Mouse (Mus musculus) C2C12 (cell line): Measurements from ENCODE around the gene Zyx.

Experiments used
- CEBPB ChIP-seq: IDR thresholded peaks from one replicate; pipeline ENCODE4 v1.6.1; 2011; ENCODE audit warnings: low read depth, mild to moderate bottlenecking, control low read depth, moderate library complexity
- CTCF ChIP-seq: IDR thresholded peaks from one replicate; pipeline ENCODE4 v1.5.1; 2011; ENCODE audit not compliant: control insufficient read depth, insufficient read depth, insufficient read length
- MAX ChIP-seq: IDR thresholded peaks from one replicate; pipeline ENCODE4 v1.6.1; 2011; ENCODE audit warnings: mild to moderate bottlenecking, control low read depth
- MYOD1 ChIP-seq: IDR thresholded peaks from one replicate; pipeline ENCODE4 v1.6.1; 2011; ENCODE audit warnings: low read depth; ENCODE audit not compliant: control insufficient read depth, insufficient read length
- MYOG ChIP-seq: IDR thresholded peaks from one replicate; pipeline ENCODE4 v1.6.1; 2011; ENCODE audit not compliant: control insufficient read depth, insufficient read length; ENCODE audit errors: extremely low read depth
- USF1 ChIP-seq: IDR thresholded peaks from one replicate; pipeline ENCODE4 v1.6.1; 2011; ENCODE audit warnings: low read depth, mild to moderate bottlenecking, control low read depth, moderate library complexity

DNA sequence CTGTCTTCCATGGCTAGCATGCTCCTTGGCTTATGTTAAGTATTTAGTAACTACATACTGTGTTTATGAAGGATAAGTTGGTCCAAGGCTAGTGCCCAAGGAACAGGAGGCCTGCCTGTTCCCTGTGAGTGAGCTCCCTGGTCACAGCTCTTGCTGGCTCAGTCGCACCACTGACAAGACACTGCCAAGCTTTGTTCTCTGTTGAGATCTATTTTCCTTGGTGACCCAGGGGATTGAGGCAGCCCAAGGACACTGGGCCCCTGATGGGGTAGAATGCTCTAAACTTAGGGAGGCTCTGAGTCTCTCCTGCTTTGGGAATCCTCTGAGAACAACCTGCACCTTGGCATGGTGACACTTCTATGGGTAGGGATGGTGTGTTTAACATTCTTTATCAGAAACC lies 12.6 kb downstream of the Zyx start:
- TF ChIP-seq CTCF (no peak), CEBPB (no peak), MAX (no peak), MYOD1 (no peak), USF1 (no peak), MYOG (no peak)
